Mouse (Mus musculus) left cerebral cortex, postnatal 25 days (tissue): Measurements from ENCODE around the gene Fig4. TPM values are rescaled to one million over a fixed set of nuclear protein-coding genes. Genes with fewer than 3 reads are reported as not detected.

ENCODE experiments used
- DNase-seq, 2 experiments: peaks; one replicate each; pipeline ENCODE4 v3.0.0; 2022; ENCODE audit warnings: low spot score in 2 of 2, mixed read lengths in 1 of 2
- intact Hi-C: fragments of 180-260 bp; cut with DNase I; formaldehyde crosslinking; loops from one replicate; pipeline ENCODE4 v1.15.1; 2025
- total RNA-seq, 2 experiments: library from RNA; stranded (reverse); gene quantifications; 2 replicates each; pipeline ENCODE4 v1.2.3; 2021

Fig4 gene
- 10 to 100 TPM; 26.7 to 27.6 TPM for total RNA-seq

DNA sequence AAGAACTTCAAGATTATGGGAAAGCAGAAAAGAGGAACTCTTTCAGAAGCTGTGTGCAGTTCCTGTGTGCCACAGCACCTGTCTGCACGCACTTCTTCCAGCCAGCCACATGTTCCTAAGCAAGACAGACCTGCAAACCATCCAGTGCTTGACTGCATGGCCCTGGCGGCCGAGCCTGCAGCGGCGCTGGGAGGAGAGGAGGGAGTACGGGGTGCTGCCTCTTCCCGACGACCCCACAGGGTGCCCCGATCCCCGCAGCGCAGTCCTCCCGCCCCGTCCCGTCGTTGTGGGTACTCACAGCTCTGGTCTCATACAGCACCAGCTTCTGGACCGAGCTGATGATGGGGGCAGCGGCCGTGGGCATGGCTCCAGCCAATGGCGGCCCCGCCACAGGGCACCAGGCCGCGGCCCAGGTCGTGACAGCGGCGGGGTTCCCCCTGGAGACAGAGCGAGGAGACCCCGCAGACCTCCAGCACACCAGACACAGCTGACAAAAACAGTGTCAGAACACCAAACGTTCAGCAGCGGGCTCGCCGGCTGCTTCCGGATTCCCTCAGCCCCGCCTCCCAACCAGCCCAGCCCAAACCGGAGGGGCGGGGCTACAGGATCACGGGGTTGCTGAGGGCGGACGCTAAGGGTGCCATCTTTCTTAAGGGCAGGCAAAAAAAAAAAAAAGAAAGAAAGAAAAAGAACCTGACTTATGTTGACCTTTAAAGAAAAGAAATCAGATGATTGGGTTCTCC lies at the start of gene Fig4:
TSS of gene Fig4 (minus strand) at position 572 of the 743 bp plus-strand sequence.
- peak; percentile 84 to 87 for DNase-seq
- intact Hi-C loops: loop anchor here (5.0 to 10.0 kb wide), 4 partner anchors 99 to 992 kb away; no protein-coding TSS in a partner anchor

DNA sequence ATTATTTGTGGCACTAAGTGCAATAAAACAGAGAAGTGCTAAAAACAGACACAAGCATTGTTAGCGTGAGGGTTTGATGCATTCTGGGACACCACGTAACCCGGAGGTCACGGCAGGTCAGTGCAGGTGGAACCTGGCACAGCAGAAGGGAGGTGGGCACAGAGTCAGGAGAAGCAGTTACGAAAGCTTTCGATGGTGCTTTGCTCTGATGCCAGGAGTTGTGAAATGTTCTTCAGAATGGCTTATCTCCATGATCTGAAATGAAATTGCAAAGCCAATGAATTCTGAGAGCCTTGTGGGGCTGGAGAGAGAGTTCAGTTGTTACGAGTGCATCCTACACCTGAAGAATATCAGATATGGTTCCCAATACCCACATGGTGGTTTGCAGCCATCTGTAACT lies 38.3 kb upstream of the Fig4 start:
- no peak for DNase-seq
- intact Hi-C loops: no loop called here

DNA sequence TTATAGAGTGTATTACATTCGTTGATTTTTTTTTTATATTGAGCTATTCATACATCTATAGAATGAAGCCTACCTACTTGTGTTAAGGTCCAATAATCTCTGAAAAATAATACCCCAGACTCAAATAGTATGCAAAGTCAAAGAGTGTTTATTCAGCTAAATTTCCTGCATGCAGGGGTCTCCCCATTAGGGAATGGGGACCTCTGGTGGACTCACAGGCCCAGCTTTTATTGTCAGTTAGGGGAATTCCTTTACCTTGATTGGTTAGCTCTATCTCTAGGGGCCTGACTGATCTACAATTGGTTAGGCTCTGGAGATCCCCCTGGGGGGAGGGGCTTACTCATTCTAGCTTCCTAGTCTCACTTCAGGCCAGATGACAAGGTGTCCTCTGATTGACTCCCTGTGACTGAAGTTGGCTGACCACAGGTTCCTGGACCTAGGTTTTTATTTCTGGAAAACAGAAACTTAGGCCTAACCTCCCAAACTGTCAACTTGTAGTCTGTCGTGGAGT lies 29.5 kb upstream of the Fig4 start:
- intact Hi-C loops: no loop called here
- no peak for DNase-seq

DNA sequence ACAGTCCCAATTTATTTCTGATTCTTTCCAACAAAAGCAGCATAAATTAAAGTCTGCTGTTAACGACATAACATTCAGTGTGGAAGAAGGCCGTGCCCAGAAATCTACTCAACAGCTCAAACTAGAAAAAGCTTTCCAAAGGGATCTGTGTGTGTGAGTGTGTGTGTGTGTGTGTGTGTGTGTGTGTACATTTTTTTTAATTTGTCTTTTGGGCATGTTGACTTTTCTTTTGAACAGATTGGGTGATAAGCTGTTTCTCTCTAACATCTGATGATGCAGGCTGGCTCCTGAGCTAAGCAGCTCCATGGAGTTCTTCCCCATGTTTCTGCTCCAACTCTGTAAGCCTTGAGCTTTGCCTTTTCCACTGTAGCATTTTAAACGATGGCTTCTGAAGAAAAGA lies 12.8 kb upstream of the Fig4 start:
- intact Hi-C loops: no loop called here
- no peak for DNase-seq

DNA sequence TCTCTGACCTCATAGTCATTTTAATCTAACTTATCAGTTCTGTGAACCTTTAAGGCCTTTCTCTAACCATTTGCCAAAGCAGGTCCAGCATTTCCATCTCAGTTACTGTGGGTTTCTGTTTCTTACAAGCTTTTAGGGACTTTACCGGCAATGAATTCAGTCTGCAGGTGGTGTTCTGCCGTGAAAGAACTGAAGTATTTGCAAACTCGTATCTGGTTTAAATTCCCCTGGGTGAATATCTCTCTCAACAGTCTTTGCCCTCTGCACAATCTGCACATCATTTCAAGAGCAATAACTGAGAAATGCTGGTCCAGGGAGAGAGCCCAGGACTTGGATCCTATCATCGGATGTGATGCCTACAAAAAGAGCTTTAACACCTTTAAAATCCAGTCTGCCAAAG lies 5.1 kb upstream of the Fig4 start:
- intact Hi-C loops: loop anchor here (10.0 kb wide), 2 partner anchors 197 to 987 kb away; no protein-coding TSS in a partner anchor

DNA sequence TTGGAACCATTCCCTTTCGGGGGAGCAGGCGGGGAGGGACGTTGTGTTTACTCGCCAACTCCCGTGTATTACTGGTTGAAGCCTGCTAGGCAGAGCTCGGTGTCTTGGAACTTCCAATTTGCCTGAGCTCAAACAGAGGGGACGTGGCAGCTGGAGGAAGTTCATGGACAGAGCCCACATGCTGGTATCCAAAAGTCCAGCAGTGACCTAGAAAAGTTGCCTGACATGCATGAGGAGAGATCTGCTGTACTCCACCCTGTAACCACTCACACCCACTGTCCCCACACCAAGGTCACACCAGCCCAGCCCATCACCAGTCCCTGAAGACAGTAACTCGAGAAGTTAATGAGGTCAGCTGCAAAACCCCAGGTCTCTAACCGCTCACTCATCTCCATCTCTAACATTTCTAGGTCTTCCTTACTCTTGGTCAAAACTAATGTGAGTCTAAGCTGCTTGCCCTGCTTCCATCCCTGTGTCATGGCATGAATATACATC lies 1.9 kb upstream of the Fig4 start:
- intact Hi-C loops: loop anchor here (5.0 to 10.0 kb wide), 4 partner anchors 97 to 990 kb away; no protein-coding TSS in a partner anchor
- DNase-seq: no peak

More for the DNA sequence above, 5.1 kb upstream of the Fig4 start:
- no peak for DNase-seq

DNA sequence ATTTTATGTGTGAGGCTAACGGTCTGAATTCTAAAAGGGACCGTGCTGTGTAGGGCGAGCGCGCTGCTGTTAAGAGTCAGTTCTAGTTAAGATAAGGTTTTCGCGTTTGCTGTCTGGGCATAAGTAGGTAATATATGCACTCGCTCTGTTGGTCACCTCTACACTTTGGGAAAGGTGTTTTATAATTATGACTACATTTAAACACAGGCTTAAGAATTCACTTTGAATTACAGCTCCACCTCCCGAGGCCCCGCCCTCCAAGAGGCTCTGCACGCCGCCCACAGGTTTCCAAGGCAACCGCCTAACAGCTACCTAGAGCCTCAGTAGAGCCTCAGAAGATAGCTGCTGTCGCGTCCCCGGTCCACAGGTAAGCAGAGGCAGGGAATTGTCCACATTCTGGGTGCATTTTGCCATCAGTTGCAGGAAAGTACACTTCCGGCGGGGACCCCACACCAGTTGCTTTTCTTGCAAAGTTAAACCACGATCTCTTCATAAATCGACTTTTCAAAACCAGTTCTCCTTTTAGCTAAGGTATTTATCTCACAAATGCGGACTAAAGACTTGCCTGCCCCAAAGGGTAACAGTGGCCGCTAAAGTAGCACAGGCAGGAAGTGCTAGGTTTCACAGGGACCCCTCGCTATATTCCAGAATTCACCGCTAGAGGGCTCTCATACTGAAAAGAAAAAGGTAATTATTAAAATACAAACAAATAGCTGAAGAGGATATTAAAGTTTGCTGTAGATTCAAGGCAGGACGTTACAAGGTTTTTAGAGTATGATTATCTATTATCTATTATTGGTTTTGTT lies 782 bp upstream of the Fig4 start, which contains the start of gene Ak9:
TSS of gene Ak9 (plus strand) at position 342 of the 806 bp plus-strand sequence.
- intact Hi-C loops: loop anchor here (5.0 to 10.0 kb wide), 4 partner anchors 98 to 991 kb away; no protein-coding TSS in a partner anchor
- peak; percentile 87 to 93 for DNase-seq

DNA sequence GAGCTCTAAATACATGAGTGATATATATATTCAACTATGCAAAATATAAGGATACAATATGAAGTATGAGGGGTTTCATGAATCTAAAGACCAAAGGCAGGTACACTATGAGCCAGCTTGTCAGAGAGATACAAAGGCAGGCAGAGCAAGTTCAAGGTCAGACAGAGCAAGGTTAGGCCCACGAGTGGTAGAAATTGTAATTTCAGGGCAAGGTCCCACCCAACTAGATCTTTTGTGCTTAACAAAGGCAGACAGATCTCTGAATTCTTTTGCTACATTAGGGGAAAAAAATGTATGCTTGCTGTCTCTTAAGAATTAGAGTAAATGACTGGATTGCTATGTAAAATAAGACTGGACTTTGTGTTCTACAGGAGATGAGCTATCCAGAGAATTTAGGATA lies 2.9 kb downstream of the Fig4 start:
- intact Hi-C loops: loop anchor here (5.0 to 10.0 kb wide), 4 partner anchors 102 to 995 kb away; no protein-coding TSS in a partner anchor
- DNase-seq: no peak

DNA sequence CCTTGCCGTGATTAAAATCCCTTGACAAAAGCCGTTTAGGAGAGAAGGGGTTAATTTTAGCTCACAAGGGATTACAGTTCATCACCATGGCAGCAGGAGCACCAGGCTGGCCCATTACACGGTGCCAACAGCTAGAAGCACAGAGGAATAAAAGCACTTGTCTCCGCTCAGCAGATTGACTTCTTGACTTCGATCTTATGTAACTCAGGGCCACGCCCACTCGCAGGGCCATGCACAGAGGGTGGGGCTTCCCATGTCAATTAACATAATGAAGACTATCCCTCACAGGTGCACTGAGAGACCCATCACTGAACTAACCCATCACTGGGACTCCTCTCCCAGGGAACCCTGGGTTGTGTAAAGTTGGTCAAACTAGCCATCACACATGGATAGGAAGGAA lies 7.9 kb downstream of the Fig4 start:
- no peak for DNase-seq
- intact Hi-C loops: no loop called here

DNA sequence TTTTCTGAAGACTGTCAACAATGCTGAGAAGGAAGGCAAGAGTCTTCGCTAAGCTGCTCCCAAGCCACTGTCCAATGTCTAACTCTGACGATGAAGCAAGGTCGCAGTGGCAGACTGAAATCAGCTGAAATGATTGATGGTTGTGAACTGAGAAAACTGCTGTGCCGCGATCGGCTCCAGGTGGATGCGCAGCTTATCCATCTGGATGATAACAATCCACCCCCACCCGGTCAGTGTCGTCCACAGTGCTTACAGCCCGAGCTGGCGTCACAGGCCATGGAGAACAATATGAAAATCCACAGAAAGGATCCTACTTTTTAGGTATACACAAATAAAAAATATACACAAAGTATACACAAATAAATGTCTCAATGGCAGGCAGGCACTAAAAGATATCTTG lies 8.3 kb downstream of the Fig4 start:
- intact Hi-C loops: no loop called here
- no peak for DNase-seq

DNA sequence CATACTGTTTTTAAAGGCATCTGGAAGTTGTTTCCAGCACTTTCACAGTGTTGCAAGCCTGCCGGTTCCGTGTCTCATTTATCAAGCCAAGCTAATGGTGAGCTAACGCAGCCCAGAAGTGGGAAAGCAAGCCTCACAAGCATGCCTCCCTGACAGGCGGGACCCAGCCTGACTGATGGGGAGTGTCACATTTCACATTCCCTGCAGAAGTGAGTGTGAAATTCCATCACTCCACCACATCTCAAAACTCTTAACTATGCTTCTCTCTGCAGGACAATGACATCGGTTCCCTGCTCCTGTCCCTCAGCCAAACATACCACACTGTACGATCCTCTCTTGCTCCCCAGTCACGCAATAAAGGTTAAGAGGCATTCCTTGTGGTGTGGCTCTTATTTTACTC lies 10.0 kb downstream of the Fig4 start:
- DNase-seq: no peak
- intact Hi-C loops: no loop called here

DNA sequence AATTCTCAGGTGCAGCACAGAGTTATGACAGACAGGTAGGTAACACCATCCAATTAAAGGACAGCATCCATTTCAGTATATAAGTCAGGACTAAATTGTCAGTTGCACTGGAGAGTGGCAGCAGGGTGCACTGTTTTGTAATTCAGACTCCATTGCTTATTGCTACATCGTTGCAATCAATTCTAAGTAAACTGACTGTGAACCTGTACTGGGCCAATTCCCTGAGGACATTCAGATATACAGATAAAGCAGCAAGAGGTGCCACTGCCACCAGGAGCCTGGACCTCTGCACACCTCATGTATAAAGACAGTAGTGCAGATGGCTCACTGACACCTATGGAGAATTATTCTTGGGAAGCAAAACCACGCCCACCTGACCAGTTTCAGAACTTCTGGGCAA lies 12.0 kb downstream of the Fig4 start:
- intact Hi-C loops: no loop called here
- DNase-seq: no peak

DNA sequence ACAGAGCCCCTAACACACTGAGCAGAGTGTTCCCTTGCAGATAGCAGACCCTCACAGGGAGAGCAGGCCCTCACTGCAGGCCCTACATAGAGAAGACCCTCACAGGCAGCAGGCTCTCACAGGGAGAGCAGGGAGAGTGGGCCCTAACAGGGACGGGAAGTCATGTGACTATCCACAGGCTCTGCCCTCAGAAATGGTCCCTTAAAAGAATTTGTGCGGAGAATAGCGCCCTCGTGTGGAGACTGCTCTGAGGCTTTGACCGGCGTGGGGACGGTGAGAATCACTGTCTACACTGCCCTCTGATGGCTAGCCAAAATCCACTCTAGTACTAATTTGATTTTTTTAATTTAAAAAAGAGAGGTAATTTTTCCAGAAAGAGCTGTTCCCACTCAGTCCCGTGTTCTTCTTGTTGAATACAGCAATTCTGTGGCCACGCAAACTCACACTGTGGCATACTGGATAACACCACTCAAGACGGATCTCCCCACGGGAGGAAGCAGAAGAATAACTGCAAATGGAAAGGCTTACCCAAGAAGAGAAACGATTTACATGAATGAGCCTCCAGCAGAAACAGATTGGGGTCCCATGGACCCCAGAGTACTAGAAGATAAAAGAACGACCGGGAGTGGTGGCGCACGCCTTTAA lies 14.2 kb downstream of the Fig4 start:
- intact Hi-C loops: loop anchor here (2.0 to 5.0 kb wide), 2 partner anchors 284 to 637 kb away; no protein-coding TSS in a partner anchor
- DNase-seq: peak; percentile 88 to 92

DNA sequence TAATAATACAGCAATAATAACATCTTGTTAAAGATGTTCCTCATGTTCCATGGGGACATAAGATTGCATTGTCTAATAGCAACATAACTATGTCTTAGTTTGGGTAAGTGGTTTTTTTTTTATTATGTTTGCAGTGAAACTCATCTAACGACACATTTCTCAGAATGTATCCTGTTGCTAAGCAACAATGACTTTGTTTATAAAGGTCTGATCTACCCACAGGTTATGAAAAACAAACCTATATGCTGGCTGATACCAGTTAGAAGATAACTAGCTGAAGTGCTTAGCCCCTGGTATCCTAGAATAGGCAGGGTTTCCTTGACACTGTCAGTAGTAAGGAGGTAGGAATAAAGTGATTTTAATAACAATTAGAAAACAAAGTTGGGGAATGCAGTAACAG lies 15.0 kb downstream of the Fig4 start:
- DNase-seq: no peak
- intact Hi-C loops: loop anchor here (2.0 to 5.0 kb wide), 2 partner anchors 283 to 636 kb away; no protein-coding TSS in a partner anchor

DNA sequence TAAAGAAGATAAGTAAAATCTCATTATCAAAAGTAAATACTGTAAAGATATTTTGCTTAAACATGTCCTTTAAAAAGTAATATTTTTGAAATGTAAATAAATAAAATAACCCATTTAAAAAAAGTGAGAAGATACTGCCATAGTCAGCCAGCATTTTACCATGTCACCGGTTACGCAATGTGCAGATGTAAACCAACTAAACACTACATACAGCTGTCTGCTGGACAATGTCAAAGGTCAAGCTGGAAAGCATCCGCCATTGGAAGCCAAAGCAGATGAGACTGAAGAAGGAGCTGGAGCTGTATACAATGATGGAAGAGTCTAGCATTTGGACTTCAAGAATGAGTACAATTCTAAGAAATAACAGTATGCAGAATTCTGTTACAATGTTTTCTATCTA lies 15.4 kb downstream of the Fig4 start:
- intact Hi-C loops: loop anchor here (2.0 to 5.0 kb wide), 2 partner anchors 283 to 635 kb away; no protein-coding TSS in a partner anchor
- DNase-seq: no peak

DNA sequence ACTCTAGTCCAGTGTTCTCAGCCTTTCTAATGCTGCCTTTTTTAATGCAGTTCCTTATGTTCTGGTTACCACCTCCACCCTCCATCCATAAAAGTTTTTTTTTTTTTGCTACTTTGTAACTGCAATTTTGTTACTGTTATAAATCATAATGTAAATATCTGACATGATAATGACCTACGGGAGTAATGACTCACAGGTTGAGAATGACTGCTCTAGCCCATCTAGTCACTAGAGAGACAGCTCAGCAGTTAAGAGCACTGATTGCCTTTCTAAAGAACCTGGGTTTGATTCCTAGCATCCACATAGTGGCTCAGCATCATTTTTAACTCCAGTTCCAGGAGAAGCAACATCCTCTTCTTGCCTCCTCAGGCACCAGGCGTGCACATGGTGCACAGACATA lies 21.0 kb downstream of the Fig4 start:
- intact Hi-C loops: loop anchor here (5.0 kb wide), 1 partner anchor 265 kb away; no protein-coding TSS in a partner anchor
- DNase-seq: no peak

DNA sequence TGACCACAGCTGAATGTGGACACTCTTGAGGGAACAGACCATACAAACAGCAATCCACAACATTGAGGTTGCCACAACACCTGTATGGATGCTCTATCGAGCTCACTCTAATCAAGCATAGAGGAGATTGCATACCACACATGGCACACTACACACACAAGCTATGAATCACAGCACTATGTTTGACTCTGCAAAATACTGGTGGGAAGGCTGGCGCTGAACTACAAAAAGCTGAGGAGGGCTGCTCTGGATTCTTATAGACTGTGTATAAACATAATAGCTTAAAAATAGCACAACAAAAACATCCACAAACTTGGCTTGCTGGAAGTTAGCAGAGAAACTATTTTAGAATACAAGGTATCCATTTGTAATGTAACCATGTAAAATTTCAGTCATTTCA lies 22.3 kb downstream of the Fig4 start:
- peak in 1 of 2 experiments; percentile 43 for DNase-seq
- intact Hi-C loops: loop anchor here (5.0 kb wide), 1 partner anchor 263 kb away; no protein-coding TSS in a partner anchor

DNA sequence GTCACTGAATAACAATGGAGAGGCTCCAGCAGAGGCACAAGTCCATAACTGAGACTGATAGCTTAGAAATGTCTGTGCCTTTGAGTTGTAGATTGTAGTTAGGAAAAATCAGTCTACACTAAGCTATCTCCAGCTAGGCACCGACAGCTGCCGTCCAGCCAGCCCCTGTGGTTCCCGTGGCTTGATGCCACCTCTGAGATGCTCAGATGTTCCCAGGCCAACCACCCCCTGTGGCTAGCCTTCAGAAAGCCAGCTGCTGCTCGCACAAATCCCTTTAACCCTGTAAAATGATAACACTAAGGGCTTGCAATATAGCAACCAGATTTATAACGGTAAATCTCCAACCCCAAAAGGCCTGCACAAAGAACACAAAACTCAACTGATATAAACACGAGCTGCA lies 22.9 kb downstream of the Fig4 start:
- intact Hi-C loops: loop anchor here (5.0 kb wide), 1 partner anchor 263 kb away; no protein-coding TSS in a partner anchor
- DNase-seq: no peak

DNA sequence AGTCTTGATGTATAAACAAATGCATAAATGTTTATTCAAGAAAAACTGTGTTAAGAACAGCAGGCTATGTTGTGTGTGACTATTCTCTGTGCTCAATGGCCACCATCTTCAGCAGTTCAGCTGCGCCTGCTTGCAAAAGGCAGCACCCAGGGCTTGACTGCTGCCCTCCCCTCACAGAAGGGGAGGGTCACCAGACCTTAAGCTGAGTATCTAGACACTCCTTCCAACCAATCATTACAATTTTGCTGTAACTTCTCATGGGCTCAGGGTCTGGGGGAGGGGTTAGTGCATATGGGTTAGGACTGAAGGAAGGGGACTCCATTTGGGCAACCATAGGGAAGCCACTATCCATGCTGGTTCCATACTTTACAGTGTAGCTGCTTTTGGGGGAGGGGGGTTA lies 24.3 kb downstream of the Fig4 start:
- intact Hi-C loops: no loop called here
- DNase-seq: no peak
